ENCODE assay signal across 9 mouse cellular contexts in genomic region chr16:29198461-29198860, GRCm38 (mm10). TPM values are rescaled to one million over a fixed set of nuclear protein-coding genes. Genes with fewer than 3 reads are reported as not detected.
A peak's percentile ranks its signal among the peaks of the same experiment; 100 is the strongest.
DNase-seq lines count a peak whose midpoint lies in the region; ATAC-seq and TF ChIP-seq lines count a peak whose summit lies in the region.
"Had no signal": no experiment of that assay in that cellular context is flagged by ENCODE, and none has a peak within 500 bp of the region (broad histone marks: within the 10 kb centered on the region; RNA-seq: fewer than 3 reads in every experiment).

No protein-coding gene starts in this region.

- no peak overlapping the region for H3K4me3 ChIP-seq in forebrain, embryonic 14.5 days (ENCODE audit: low read depth, low read length)
- H3K4me3 ChIP-seq in forebrain, embryonic 12.5 days (replicated peaks), result no peak overlapping the region
- H3K4me3 ChIP-seq in midbrain, postnatal 0 days (ENCODE audit: low read depth, low read length), result no peak overlapping the region
- no peak overlapping the region for H3K4me3 ChIP-seq in midbrain, embryonic 16.5 days (ENCODE audit: low read depth, low read length)

- no peak overlapping the region for H3K4me2 ChIP-seq in forebrain, embryonic 14.5 days (ENCODE audit: low read length)
- H3K4me2 ChIP-seq in forebrain, embryonic 12.5 days, result no peak overlapping the region
- no peak overlapping the region for H3K4me2 ChIP-seq in midbrain, postnatal 0 days (ENCODE audit: low read depth, low read length, poor library complexity, severe bottlenecking)
- H3K4me2 ChIP-seq in midbrain, embryonic 16.5 days (ENCODE audit: low read length), result no peak overlapping the region

- 21% methylated on average over 5 of the region's 5 CpGs for WGBS in forebrain, embryonic 14.5 days
- WGBS in forebrain, embryonic 12.5 days, result 18% methylated on average over 5 of the region's 5 CpGs
- 23% methylated on average over 5 of the region's 5 CpGs for WGBS in midbrain, postnatal 0 days
- whole genome bisulfite sequencing in midbrain, embryonic 16.5 days, result 20% methylated on average over 5 of the region's 5 CpGs

- no peaks in the 10 kb centered on the region for H3K4me1 ChIP-seq in forebrain, embryonic 14.5 days (ENCODE audit: control insufficient read depth, insufficient read depth, low read length)
- H3K4me1 ChIP-seq in forebrain, embryonic 12.5 days, result peaks cover 5% of the 10 kb centered on the region; the same call in 1 of the 2 replicates
- no peaks in the 10 kb centered on the region for H3K4me1 ChIP-seq in midbrain, postnatal 0 days (ENCODE audit: insufficient read depth, low read length)
- H3K4me1 ChIP-seq in midbrain, embryonic 16.5 days (ENCODE audit: control insufficient read depth, insufficient read depth, low read length), result no peaks in the 10 kb centered on the region

- no peak overlapping the region for H3K9ac ChIP-seq in forebrain, embryonic 14.5 days (ENCODE audit: low read length)
- H3K9ac ChIP-seq in forebrain, embryonic 12.5 days, result no peak overlapping the region
- H3K9ac ChIP-seq in midbrain, postnatal 0 days (replicated peaks; ENCODE audit: low read length, poor library complexity, severe bottlenecking), result no peak overlapping the region
- H3K9ac ChIP-seq in midbrain, embryonic 16.5 days (ENCODE audit: low read depth, low read length), result no peak overlapping the region

- DNase-seq in forebrain, embryonic 14.5 days (ENCODE audit: low spot score), result peak; percentile 46
- DNase-seq in midbrain, postnatal 0 days (ENCODE audit: low spot score), result peak; percentile 48
- DNase-seq in left cerebral cortex, postnatal 14 days (ENCODE audit: low spot score in 2 of 2), result peak; percentile 39 to 45
- DNase-seq in yolk sac, embryonic 10.5 days (ENCODE audit: low spot score), result peak; percentile 78
- DNase-seq in c-Kit-positive CD71-positive TER-119-positive erythroid progenitor cells, embryonic 14.5 days (ENCODE audit: low spot score), result no peak

- no peaks in the 10 kb centered on the region for H3K27me3 ChIP-seq in forebrain, embryonic 14.5 days (replicated peaks; ENCODE audit: control insufficient read depth, insufficient read depth, low read length)
- H3K27me3 ChIP-seq in forebrain, embryonic 12.5 days, result no peaks in the 10 kb centered on the region
- no peaks in the 10 kb centered on the region for H3K27me3 ChIP-seq in midbrain, postnatal 0 days (ENCODE audit: insufficient read depth, low read length)
- no peaks in the 10 kb centered on the region for H3K27me3 ChIP-seq in midbrain, embryonic 16.5 days (ENCODE audit: control insufficient read depth, insufficient read depth, low read depth, low read length)

- peak overlapping the region; percentile 27; the same call in 1 of the 2 replicates for H3K27ac ChIP-seq in forebrain, embryonic 14.5 days (ENCODE audit: low read depth, low read length)
- H3K27ac ChIP-seq in forebrain, embryonic 12.5 days, result no peak overlapping the region
- no peak overlapping the region for H3K27ac ChIP-seq in midbrain, postnatal 0 days (ENCODE audit: low read depth, low read length)
- no peak overlapping the region for H3K27ac ChIP-seq in midbrain, embryonic 16.5 days (ENCODE audit: low read length)

- intact Hi-C loops in left cerebral cortex, postnatal 14 days (cut with DNase I), result no loop called here

- no peaks in the 10 kb centered on the region for H3K9me3 ChIP-seq in forebrain, embryonic 14.5 days (replicated peaks; ENCODE audit: control insufficient read depth, low read length)
- H3K9me3 ChIP-seq in forebrain, embryonic 12.5 days, result no peaks in the 10 kb centered on the region
- no peaks in the 10 kb centered on the region for H3K9me3 ChIP-seq in midbrain, postnatal 0 days (ENCODE audit: low read length)
- H3K9me3 ChIP-seq in midbrain, embryonic 16.5 days (replicated peaks; ENCODE audit: control insufficient read depth, low read length, poor library complexity, severe bottlenecking), result no peaks in the 10 kb centered on the region

- ATAC-seq in forebrain, embryonic 14.5 days, result peak; percentile 57; the same call in 1 of the 2 replicates
- ATAC-seq in forebrain, embryonic 12.5 days (ENCODE audit: low FRiP score), result no peak
- ATAC-seq in midbrain, postnatal 0 days (ENCODE audit: low FRiP score), result no peak
- no peak; the same call in 1 of the 2 replicates for ATAC-seq in midbrain, embryonic 16.5 days
- no peak for ATAC-seq in monocyte, adult 5-6 weeks (replicated peaks; ENCODE audit: insufficient number of reproducible peaks, low FRiP score, low TSS enrichment, poor library complexity, severe bottlenecking)

- H3K36me3 ChIP-seq in forebrain, embryonic 14.5 days (ENCODE audit: control insufficient read depth, insufficient read depth, low read length), result no peaks in the 10 kb centered on the region
- no peaks in the 10 kb centered on the region for H3K36me3 ChIP-seq in forebrain, embryonic 12.5 days (replicated peaks)
- no peaks in the 10 kb centered on the region for H3K36me3 ChIP-seq in midbrain, postnatal 0 days (ENCODE audit: insufficient read depth, low read length)
- no peaks in the 10 kb centered on the region for H3K36me3 ChIP-seq in midbrain, embryonic 16.5 days (ENCODE audit: control insufficient read depth, insufficient read depth, low read length)

- TF ChIP-seq CTCF in midbrain, postnatal 0 days (IDR thresholded peaks at IDR 0.05), result no peak

RNA-seq across cellular contexts. Expression of gene Hrasls, which starts 11.0 kb away (rescaled TPM):
- polyA plus RNA-seq in forebrain, embryonic 14.5 days (2014; fragmentation: Nextera tagmentation; extraction: Ambion mirVana), result 3.0 and 3.3 TPM in 2 replicates
- 1.3 and 2.0 TPM in 2 replicates for polyA plus RNA-seq in forebrain, embryonic 12.5 days (2016; fragmentation: Nextera tagmentation; extraction: Ambion mirVana)
- total RNA-seq in midbrain, postnatal 0 days (2014; rRNA removed), result 13.4 and 20.3 TPM in 2 replicates
- polyA plus RNA-seq in midbrain, postnatal 0 days (2015; fragmentation: Nextera tagmentation; extraction: Ambion mirVana), result 6.7 and 7.0 TPM in 2 replicates
- 5.4 and 7.1 TPM in 2 replicates for polyA plus RNA-seq in midbrain, embryonic 16.5 days (2015; fragmentation: Nextera tagmentation; extraction: Ambion mirVana)
- 10 to 100 TPM; 17.5 to 20.2 TPM for total RNA-seq in left cerebral cortex, postnatal 14 days (2021)
- total RNA-seq in monocyte, adult 5-6 weeks (2017), result not detected in 3 replicates
- polyA plus RNA-seq: spleen, adult 2 months had no signal
